Mouse (Mus musculus) E14TG2a.4 (cell line): Measurements from ENCODE around the gene Mitd1.

Source experiments
- CTCF ChIP-seq: conservative IDR thresholded peaks from 2 replicates; pipeline ENCODE4 v1.5.1; 2014; ENCODE audit warnings: low read length
- POU5F1 ChIP-seq: IDR thresholded peaks from 2 replicates; pipeline ENCODE4 v1.6.1; 2014; ENCODE audit warnings: low read length, borderline replicate concordance

DNA sequence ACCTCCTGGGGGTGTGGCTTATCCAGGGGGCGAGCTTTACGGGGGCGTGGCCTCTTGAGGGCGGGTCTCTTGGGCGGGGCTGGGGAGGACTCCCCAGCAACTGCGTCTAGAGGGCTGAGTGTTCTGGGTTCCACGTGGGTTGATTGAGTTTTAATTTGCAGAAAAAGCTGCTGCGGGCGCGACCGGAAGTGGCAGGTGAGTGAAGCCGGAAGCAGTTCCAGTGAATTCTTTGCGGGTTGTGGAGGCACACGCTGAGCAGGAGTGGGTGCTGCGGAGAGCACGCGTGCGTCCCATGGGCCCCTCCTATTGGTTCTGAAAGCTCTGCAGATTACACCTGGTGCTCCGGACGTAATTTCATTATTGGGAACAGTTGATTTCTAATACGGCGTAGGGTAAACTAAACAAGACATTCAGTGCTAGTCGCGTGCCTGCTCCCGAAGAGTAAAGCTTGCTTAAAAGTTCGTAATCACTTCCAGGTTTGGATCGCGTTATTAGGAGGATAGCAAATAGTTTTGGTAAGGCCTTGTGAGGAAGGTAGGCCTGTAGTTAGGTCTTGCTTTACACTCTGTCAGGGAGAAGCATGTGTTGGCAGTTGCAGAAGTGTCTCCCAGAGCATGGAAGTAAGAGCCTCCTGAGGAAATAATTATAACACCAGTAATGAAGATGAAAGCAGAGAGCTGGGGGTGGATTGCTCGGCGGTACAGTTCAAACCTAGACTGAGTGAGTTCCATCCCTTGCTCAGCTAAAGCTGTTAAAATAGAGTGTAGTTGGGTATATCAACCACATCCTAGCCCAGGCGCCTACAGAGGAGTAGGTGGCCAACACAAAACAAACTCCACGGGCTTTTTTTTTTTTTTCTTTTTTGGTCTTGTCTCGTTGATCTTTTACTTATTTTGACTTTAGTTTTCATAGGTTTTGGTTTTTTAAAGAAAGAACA, 17.8 kb downstream of the Mitd1 start:
- TF ChIP-seq CTCF, result no peak
- TF ChIP-seq POU5F1, result no peak
